Mouse (Mus musculus): ENCODE data around the gene Mesd.

GRCm38 (mm10) chr7:83855203-83855602 is 29.1 kb upstream of the Mesd start:
- TF ChIP-seq POLR2A (IDR thresholded peaks at IDR 0.05; ENCODE audit: insufficient read depth, low read depth, low read length), result no peak
- no peak for TF ChIP-seq CTCF (IDR thresholded peaks at IDR 0.05)

Measured in heart, adult 2 months (tissue).